Mouse (Mus musculus) embryo, embryonic 9.5 days (tissue): Measurements from ENCODE around the gene Mad2l1.
A peak's percentile ranks its signal among the peaks of the same experiment; 100 is the strongest.

ENCODE experiments used
- DNase-seq: peaks from one replicate; pipeline ENCODE4 v3.0.0-alpha.2; 2017; ENCODE audit errors: extremely low spot score

The Mad2l1 gene

DNA sequence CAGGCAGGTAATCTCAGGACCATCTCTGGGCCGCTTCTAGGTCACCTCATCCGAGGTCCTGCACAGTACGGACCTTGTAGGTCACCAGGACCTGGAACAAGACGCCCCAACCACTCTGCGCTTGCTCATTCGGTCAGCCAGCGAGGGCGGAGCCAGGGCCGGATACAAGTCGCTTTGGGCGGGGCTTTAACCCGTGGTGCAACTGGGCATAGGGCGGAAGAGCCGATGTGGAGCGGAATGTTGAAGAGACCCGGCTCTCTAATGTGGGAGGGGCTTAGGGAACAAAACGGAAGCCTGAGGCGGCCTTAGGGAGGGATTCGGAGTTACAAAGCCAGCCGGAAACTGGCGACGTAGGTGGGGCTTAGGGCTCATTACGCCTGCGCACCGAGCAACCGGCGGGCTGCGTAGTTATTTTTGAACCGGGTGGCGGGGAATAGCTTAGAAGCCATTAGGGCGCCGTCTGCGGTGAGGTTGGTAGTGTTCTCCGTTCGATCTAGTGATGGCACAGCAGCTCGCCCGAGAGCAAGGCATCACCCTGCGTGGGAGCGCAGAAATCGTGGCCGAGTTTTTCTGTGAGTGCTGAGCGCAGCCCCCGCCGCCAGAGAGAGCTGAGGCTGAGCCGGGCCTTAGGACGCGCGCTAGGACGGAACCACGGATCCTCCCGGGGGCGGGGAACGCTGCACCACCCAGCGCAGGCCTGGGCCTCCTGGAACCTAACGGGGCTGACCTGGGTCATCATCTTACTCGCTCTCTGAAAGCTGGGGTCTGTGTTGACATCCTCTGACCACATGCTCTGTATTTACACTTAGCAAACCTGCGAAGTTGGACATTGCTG lies at the start of gene Mad2l1:
Gene Mad2l1, plus strand, starts transcription at position 363 of the 835 bp plus-strand sequence.
- DNase-seq = peak; percentile 94

DNA sequence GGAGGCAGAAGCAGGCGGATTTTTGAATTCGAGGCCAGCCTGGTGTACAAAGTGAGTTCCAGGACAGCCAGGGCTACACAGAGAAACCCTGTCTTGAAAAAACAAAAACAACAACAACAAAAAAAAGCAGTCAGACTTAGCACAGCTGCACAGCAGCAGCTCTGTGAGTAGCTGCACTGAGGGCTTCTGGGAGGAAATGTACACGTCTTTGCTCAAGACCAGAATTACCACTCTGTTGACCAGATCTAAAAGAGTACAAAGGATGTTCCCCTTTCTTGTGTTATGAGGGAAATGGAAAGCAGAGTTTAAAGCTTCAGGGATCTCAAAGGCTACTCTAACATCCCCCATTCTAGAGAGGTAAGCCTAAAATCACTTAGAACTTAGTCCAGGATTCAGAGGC lies 41.5 kb upstream of the Mad2l1 start:
- DNase-seq = no peak

DNA sequence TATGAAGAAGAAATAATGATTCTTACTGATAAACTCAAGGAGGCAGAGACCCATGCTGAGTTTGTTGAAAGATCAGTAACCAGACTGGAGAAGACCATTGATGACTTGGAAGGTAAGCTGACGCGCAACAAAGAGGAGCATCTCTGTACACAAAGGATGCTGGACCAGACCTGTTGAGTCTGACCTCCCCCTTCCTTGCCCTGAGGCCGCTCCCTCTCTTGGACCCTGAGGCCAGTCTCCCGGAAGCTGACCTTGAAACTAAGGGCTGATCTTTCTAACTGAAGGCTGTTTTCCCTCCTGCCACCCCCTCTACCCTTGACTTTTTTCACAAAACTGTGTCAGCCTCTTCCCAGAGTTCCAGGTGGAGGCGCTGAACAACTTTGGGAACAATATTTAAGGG lies 18.8 kb upstream of the Mad2l1 start:
- DNase-seq = no peak

DNA sequence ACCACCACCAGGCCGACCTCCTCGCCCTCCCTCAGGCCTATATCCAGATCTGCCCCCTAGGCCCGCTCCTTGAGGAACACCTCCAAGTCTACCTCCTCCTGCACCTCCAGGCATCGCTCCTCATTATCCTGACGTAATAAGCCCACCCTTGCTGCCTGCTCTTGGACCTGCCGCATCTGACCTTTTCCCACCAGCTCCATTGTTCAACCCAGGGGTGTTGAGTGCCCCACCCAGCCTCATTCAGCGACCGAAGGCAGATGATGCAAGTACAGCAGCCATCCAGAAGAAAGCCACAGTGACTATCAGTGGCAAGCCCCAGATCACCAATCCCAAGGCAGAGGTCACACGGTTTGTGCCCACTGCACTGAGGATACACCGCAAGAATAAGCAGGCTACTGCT lies 6.8 kb upstream of the Mad2l1 start:
- no peak for DNase-seq

DNA sequence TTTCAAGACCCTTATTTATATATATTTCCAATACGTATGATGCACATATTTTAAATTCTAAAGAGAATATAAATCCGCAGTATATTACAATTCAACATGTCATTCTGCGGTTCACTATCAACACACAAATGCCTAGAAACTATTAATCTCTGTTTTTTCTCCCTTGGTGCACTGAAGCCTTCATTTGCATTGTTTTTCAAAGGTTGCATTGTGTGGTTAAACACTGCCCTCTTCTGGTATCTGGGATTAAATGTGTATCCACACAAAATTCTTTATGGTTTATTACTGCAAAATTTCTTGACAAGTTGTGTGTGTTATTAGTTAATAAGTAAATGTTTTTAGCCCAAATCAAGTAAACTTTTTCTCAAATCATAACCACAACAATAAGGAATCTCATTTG lies 1.9 kb upstream of the Mad2l1 start:
- peak; percentile 65 for DNase-seq

DNA sequence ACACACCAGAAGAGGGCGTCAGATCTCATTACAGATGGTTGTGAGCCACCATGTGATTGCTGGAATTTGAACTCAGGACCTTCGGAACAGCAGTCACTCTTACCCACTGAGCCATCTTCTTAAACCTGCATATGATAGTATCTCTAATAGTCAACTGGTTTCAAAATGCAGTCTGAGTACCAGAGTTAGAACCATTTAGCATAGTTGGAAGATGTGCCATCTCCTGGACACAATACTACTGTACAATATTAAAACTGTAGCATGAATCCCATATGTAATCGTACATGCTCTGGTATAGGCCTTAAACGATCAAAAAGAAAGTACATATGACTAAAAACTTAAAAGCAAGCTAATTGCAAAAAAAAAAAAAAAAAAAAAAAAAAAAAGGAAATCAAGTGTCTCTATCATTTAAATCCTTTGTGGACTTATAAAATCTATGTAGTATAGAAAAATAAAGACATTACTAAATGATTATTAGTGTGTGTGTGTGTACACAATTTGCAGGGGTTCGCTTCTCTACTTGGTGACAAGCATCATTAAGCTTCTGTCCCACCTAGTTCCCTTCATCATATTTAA lies 736 bp upstream of the Mad2l1 start:
- no peak for DNase-seq

DNA sequence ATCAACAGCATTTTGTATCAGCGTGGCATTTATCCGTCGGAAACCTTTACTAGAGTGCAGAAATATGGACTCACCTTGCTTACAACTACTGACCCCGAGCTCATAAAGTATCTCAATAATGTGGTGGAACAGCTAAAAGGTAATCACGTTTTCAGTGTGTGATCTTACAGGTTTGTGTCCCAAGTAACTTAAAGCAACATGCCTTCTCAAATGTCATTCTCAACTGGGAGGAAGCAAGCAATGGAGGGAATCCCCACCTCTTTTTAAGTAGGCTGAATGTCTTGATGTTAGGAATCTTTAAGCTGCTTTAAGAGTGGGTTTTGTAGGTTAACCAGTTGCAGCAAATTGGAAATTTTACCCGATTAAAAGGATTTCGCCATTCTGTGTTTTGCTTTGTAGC lies 776 bp downstream of the Mad2l1 start:
- no peak for DNase-seq

DNA sequence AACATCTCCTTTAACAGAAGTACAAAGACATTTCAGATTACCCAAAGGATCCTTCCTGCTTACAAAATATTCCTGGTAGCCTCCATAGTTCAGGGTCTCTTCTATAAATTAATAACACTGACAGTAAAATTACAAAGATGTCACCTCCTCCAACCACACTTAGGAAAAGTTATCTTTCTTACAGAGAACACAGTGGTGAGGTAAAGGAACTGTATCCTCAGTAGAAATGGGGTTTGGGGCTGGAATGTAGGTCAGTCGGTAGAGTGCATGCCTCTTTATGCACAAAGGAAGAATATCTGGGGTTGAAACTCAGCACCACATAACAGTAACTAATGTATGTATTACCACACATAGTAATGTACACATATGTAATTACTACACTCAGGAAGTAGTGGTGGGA lies 24.8 kb downstream of the Mad2l1 start, which contains the start of gene Vmn1r32:
Gene Vmn1r32, minus strand, starts transcription at position 101 of the 400 bp plus-strand sequence.
- no peak for DNase-seq

GRCm38 (mm10) chr6:66595804-66596203 lies 60.6 kb downstream of the Mad2l1 start:
- no peak for DNase-seq
